Mouse (Mus musculus): ENCODE data around the gene Gm11172. TPM values are rescaled to one million over a fixed set of nuclear protein-coding genes. Genes with fewer than 3 reads are reported as not detected.

Gm11172 gene
- polyA plus RNA-seq, 1 experiment from 2014 or later = not detected

GRCm38 (mm10) chr16:10777579-10778160 is 35.0 kb upstream of the Gm11172 start:
- no peak overlapping the region for H3K4me2 ChIP-seq (replicated peaks)
- H3K4me3 ChIP-seq (replicated peaks) = no peak overlapping the region
- H3K4me1 ChIP-seq = peaks cover 27% of the 10 kb centered on the region
- H3K9ac ChIP-seq = no peak overlapping the region
- no peaks in the 10 kb centered on the region for H3K36me3 ChIP-seq
- 67% methylated on average over 5 of the region's 5 CpGs for WGBS
- H3K9me3 ChIP-seq (replicated peaks) = no peaks in the 10 kb centered on the region
- ATAC-seq (ENCODE audit: insufficient number of reproducible peaks, low FRiP score, low TSS enrichment, low read depth) = no peak
- no peak overlapping the region for H3K27ac ChIP-seq (replicated peaks)
- H3K27me3 ChIP-seq = no peaks in the 10 kb centered on the region

- Histone ChIP-seq H3K36me3 (no peaks in the 10 kb centered on the region), H3K4me2 (replicated peaks) (0 out of 2 replicates have a peak overlapping the region, but pooled peaks have one; percentile 17), H3K4me3 (replicated peaks) (no peak overlapping the region), H3K27ac (replicated peaks) (peak overlapping the region; percentile 72), H3K9me3 (replicated peaks) (no peaks in the 10 kb centered on the region), H3K27me3 (no peaks in the 10 kb centered on the region), H3K9ac (no peak overlapping the region), H3K4me1 (peaks cover 44% of the 10 kb centered on the region)
- ATAC-seq (ENCODE audit: insufficient number of reproducible peaks, low FRiP score, low TSS enrichment, low read depth) = no peak
- 44% methylated on average over 5 of the region's 5 CpGs for WGBS
Observed at GRCm38 (mm10) chr16:10780631-10781120, 32.0 kb upstream of the Gm11172 start.

- no peaks in the 10 kb centered on the region for H3K36me3 ChIP-seq
- peak overlapping the region; percentile 75; the same call in 1 of the 2 replicates for H3K4me3 ChIP-seq (replicated peaks)
- H3K9ac ChIP-seq = no peak overlapping the region
- no peaks in the 10 kb centered on the region for H3K9me3 ChIP-seq (replicated peaks)
- peak overlapping the region; percentile 72; the same call in 1 of the 2 replicates for H3K27ac ChIP-seq (replicated peaks)
- 26% methylated on average over 9 of the region's 9 CpGs for WGBS
- ATAC-seq (ENCODE audit: insufficient number of reproducible peaks, low FRiP score, low TSS enrichment, low read depth) = no peak
- no peaks in the 10 kb centered on the region for H3K27me3 ChIP-seq
- peak overlapping the region; percentile 84; the same call in 1 of the 2 replicates for H3K4me2 ChIP-seq (replicated peaks)
- peaks cover 56% of the 10 kb centered on the region for H3K4me1 ChIP-seq
Observed at GRCm38 (mm10) chr16:10781862-10782371, 30.8 kb upstream of the Gm11172 start.

- Histone ChIP-seq H3K4me2 (replicated peaks) (peak overlapping the region; percentile 84), H3K9me3 (replicated peaks) (no peaks in the 10 kb centered on the region), H3K4me3 (replicated peaks) (peak overlapping the region; percentile 75), H3K9ac (no peak overlapping the region), H3K4me1 (peaks cover 62% of the 10 kb centered on the region), H3K27ac (replicated peaks) (peak overlapping the region; percentile 56), H3K27me3 (no peaks in the 10 kb centered on the region), H3K36me3 (no peaks in the 10 kb centered on the region)
- 31% methylated on average over 6 of the region's 6 CpGs for WGBS
- ATAC-seq (ENCODE audit: insufficient number of reproducible peaks, low FRiP score, low TSS enrichment, low read depth) = no peak
Observed at GRCm38 (mm10) chr16:10782377-10783151, 30.2 kb upstream of the Gm11172 start.

- H3K9ac ChIP-seq = no peak overlapping the region
- H3K4me2 ChIP-seq (replicated peaks) = peak overlapping the region; percentile 84
- H3K9me3 ChIP-seq (replicated peaks) = no peaks in the 10 kb centered on the region
- no peaks in the 10 kb centered on the region for H3K27me3 ChIP-seq
- H3K27ac ChIP-seq (replicated peaks) = peak overlapping the region; percentile 56
- peak overlapping the region; percentile 75 for H3K4me3 ChIP-seq (replicated peaks)
- no peak for ATAC-seq (ENCODE audit: insufficient number of reproducible peaks, low FRiP score, low TSS enrichment, low read depth)
- no peaks in the 10 kb centered on the region for H3K36me3 ChIP-seq
- WGBS = 9% methylated on average over 1 of the region's 1 CpGs
- H3K4me1 ChIP-seq = peaks cover 62% of the 10 kb centered on the region
Observed at GRCm38 (mm10) chr16:10783152-10783434, 29.6 kb upstream of the Gm11172 start.

- Histone ChIP-seq H3K27me3 (no peaks in the 10 kb centered on the region), H3K4me2 (replicated peaks) (peak overlapping the region; percentile 84), H3K27ac (replicated peaks) (peak overlapping the region; percentile 56; the same call in 1 of the 2 replicates), H3K9me3 (replicated peaks) (no peaks in the 10 kb centered on the region), H3K4me3 (replicated peaks) (peak overlapping the region; percentile 75), H3K36me3 (no peaks in the 10 kb centered on the region), H3K4me1 (peaks cover 62% of the 10 kb centered on the region), H3K9ac (0 out of 2 replicates have a peak overlapping the region, but pooled peaks have one; percentile 74)
- no peak for ATAC-seq (ENCODE audit: insufficient number of reproducible peaks, low FRiP score, low TSS enrichment, low read depth)
- WGBS = 47% methylated on average over 8 of the region's 8 CpGs
Observed at GRCm38 (mm10) chr16:10783451-10783850, 29.3 kb upstream of the Gm11172 start.

GRCm38 (mm10) chr16:10783883-10784792 is 28.6 kb upstream of the Gm11172 start:
- Histone ChIP-seq H3K4me3 (replicated peaks) (peak overlapping the region; percentile 75), H3K36me3 (no peaks in the 10 kb centered on the region), H3K4me1 (peaks cover 62% of the 10 kb centered on the region), H3K9me3 (replicated peaks) (no peaks in the 10 kb centered on the region), H3K9ac (peak overlapping the region; percentile 74), H3K4me2 (replicated peaks) (peak overlapping the region; percentile 84), H3K27ac (replicated peaks) (peak overlapping the region; percentile 100), H3K27me3 (no peaks in the 10 kb centered on the region)
- WGBS = 1% methylated on average over 81 of the region's 81 CpGs
- no peak for ATAC-seq (ENCODE audit: insufficient number of reproducible peaks, low FRiP score, low TSS enrichment, low read depth)

GRCm38 (mm10) chr16:10784793-10785370 is 27.8 kb upstream of the Gm11172 start:
- H3K9ac ChIP-seq = peak overlapping the region; percentile 74
- H3K27me3 ChIP-seq = no peaks in the 10 kb centered on the region
- no peaks in the 10 kb centered on the region for H3K9me3 ChIP-seq (replicated peaks)
- under 1% methylated on average over 55 of the region's 55 CpGs for WGBS
- peak; percentile 88 for ATAC-seq (ENCODE audit: insufficient number of reproducible peaks, low FRiP score, low TSS enrichment, low read depth)
- peak overlapping the region; percentile 84 for H3K4me2 ChIP-seq (replicated peaks)
- peaks cover 62% of the 10 kb centered on the region for H3K4me1 ChIP-seq
- peak overlapping the region; percentile 75 for H3K4me3 ChIP-seq (replicated peaks)
- peak overlapping the region; percentile 100 for H3K27ac ChIP-seq (replicated peaks)
- no peaks in the 10 kb centered on the region for H3K36me3 ChIP-seq

- peak within 1 kb of the TSS; percentile 100 for H3K27ac ChIP-seq (replicated peaks)
- peaks cover 56% of the 10 kb centered on the region for H3K4me1 ChIP-seq
- peak within 1 kb of the TSS; percentile 74 for H3K9ac ChIP-seq
- H3K4me2 ChIP-seq (replicated peaks) = peak within 1 kb of the TSS; percentile 84
- ATAC-seq (ENCODE audit: insufficient number of reproducible peaks, low FRiP score, low TSS enrichment, low read depth) = peak; percentile 91
- WGBS = under 1% methylated on average over 58 of the region's 59 CpGs
- H3K4me3 ChIP-seq (replicated peaks) = peak within 1 kb of the TSS; percentile 75
- H3K36me3 ChIP-seq = no peaks in the 10 kb centered on the region
- H3K9me3 ChIP-seq (replicated peaks) = no peaks in the 10 kb centered on the region
- no peaks in the 10 kb centered on the region for H3K27me3 ChIP-seq
Observed at GRCm38 (mm10) chr16:10785371-10786231, 27.1 kb upstream of the Gm11172 start, which contains the start of gene Socs1. Gene Socs1, minus strand, starts transcription at chr16:10785536.

GRCm38 (mm10) chr16:10786288-10786687 is 26.4 kb upstream of the Gm11172 start:
- ATAC-seq (ENCODE audit: insufficient number of reproducible peaks, low FRiP score, low TSS enrichment, low read depth) = peak; percentile 20; the same call in 1 of the 2 replicates
- H3K27ac ChIP-seq (replicated peaks) = peak overlapping the region; percentile 100
- H3K4me1 ChIP-seq = peaks cover 49% of the 10 kb centered on the region
- WGBS = 1% methylated on average over 9 of the region's 9 CpGs
- H3K4me3 ChIP-seq (replicated peaks) = peak overlapping the region; percentile 75
- no peaks in the 10 kb centered on the region for H3K9me3 ChIP-seq (replicated peaks)
- peak overlapping the region; percentile 84 for H3K4me2 ChIP-seq (replicated peaks)
- no peaks in the 10 kb centered on the region for H3K36me3 ChIP-seq
- peak overlapping the region; percentile 54 for H3K9ac ChIP-seq
- H3K27me3 ChIP-seq = no peaks in the 10 kb centered on the region

Data from embryonic facial prominence, embryonic 15.5 days (tissue).